Comparison of ENCODE assay signal across 8 mouse cellular contexts in the genomic region with DNA sequence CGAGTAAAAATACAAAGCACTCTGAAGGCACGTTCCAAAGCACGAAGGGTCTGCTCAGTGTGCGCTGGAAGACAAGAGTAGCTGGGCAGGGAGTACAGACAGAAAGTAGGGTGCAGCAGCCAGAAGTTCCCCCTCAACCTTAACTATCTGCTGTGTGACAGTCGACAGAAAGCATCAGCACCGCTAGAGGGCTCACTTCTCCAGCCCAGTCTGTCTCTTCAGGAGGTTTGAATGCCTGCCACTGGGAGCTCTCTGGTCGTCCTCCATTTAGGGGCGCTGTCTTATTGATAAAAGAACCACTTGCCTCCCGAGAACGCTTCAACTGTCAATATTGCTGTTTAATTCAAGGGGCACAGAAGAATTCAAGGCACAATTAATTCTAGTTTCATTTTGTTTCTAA. TPM values are rescaled to one million over a fixed set of nuclear protein-coding genes. Genes with fewer than 3 reads are reported as not detected.
DNase-seq lines count a peak whose midpoint lies in the region; ATAC-seq and TF ChIP-seq lines count a peak whose summit lies in the region.

No protein-coding gene starts in this region.

- H3K4me2 ChIP-seq in heart, embryonic 13.5 days = peak overlapping the region; percentile 55
- peak overlapping the region; percentile 46 for H3K4me2 ChIP-seq in kidney, postnatal 0 days (ENCODE audit: low read length)
- H3K4me2 ChIP-seq in myocyte (ENCODE audit: low read depth) = peak overlapping the region; percentile 41

- no peaks in the 10 kb centered on the region for H3K9me3 ChIP-seq in heart, embryonic 13.5 days
- no peaks in the 10 kb centered on the region for H3K9me3 ChIP-seq in kidney, postnatal 0 days (replicated peaks; ENCODE audit: low read length)

- no peak for TF ChIP-seq POLR2A in brain, embryonic 14.5 days (IDR thresholded peaks at IDR 0.05; ENCODE audit: borderline replicate concordance, extremely low read depth, insufficient read depth, insufficient read length, poor library complexity, severe bottlenecking)
- no peak for TF ChIP-seq POLR2A in liver, adult 2 months (IDR thresholded peaks at IDR 0.05; ENCODE audit: extremely low read depth, insufficient read depth, low read length)
- no peak for TF ChIP-seq POLR2A in myocyte (IDR thresholded peaks at IDR 0.05; ENCODE audit: insufficient read length, low read depth)

- TF ChIP-seq CTCF in brain, embryonic 14.5 days (IDR thresholded peaks at IDR 0.05; ENCODE audit: borderline replicate concordance, extremely low read depth, insufficient read depth, insufficient read length) = peak; percentile 87
- peak; percentile 90 for TF ChIP-seq CTCF in kidney, postnatal 0 days (IDR thresholded peaks at IDR 0.05; ENCODE audit: low read depth)
- peak; percentile 94 for TF ChIP-seq CTCF in liver, adult 2 months (IDR thresholded peaks at IDR 0.05; ENCODE audit: low read depth, low read length)

- H3ac ChIP-seq in myocyte (ENCODE audit: control insufficient read depth, insufficient read length) = no peak overlapping the region

- no peak overlapping the region for H3K27ac ChIP-seq in heart, embryonic 13.5 days (replicated peaks)
- H3K27ac ChIP-seq in kidney, postnatal 0 days = no peak overlapping the region
- no peak overlapping the region for H3K27ac ChIP-seq in liver, adult 2 months (replicated peaks; ENCODE audit: insufficient read depth, low read depth, low read length)

- no peaks in the 10 kb centered on the region for H3K27me3 ChIP-seq in heart, embryonic 13.5 days (replicated peaks)
- no peaks in the 10 kb centered on the region for H3K27me3 ChIP-seq in kidney, postnatal 0 days (ENCODE audit: insufficient read depth, low read length)
- H3K27me3 ChIP-seq in liver, adult 2 months (ENCODE audit: control insufficient read depth, insufficient read depth, low read length) = no peaks in the 10 kb centered on the region
- H3K27me3 ChIP-seq in myocyte (ENCODE audit: control insufficient read depth, insufficient read depth, insufficient read length) = no peaks in the 10 kb centered on the region

- H3K9ac ChIP-seq in heart, embryonic 13.5 days = no peak overlapping the region
- no peak overlapping the region for H3K9ac ChIP-seq in kidney, postnatal 0 days (ENCODE audit: low read depth, low read length)
- H3K9ac ChIP-seq in liver, adult 2 months (ENCODE audit: low read depth, low read length) = no peak overlapping the region

- H3K4me3 ChIP-seq in heart, embryonic 13.5 days = peak overlapping the region; percentile 36
- H3K4me3 ChIP-seq in kidney, postnatal 0 days (replicated peaks; ENCODE audit: low read depth, low read length) = no peak overlapping the region
- no peak overlapping the region for H3K4me3 ChIP-seq in liver, adult 2 months (ENCODE audit: insufficient read depth, low read depth, low read length)
- no peak overlapping the region for H3K4me3 ChIP-seq in myocyte

- peak; percentile 61; the same call in 1 of the 2 replicates for ATAC-seq in erythroid progenitor cell, adult 5-6 weeks (replicated peaks; ENCODE audit: low FRiP score, poor library complexity, severe bottlenecking)
- ATAC-seq in heart, embryonic 13.5 days (ENCODE audit: extremely low read depth, insufficient number of reproducible peaks, low FRiP score, low TSS enrichment) = no peak
- peak; percentile 85 for ATAC-seq in kidney, postnatal 0 days (replicated peaks; ENCODE audit: low FRiP score, low read depth)

- DNase-seq in CD4-positive helper T cell, adult 2 months (ENCODE audit: low read depth, low spot score) = peak; percentile 86
- peak; percentile 91 for DNase-seq in brain, embryonic 14.5 days (ENCODE audit: low read depth)
- peak; percentile 91 for DNase-seq in kidney, postnatal 0 days (ENCODE audit: low spot score)
- peak; percentile 78 for DNase-seq in liver, adult 2 months (ENCODE audit: extremely low read depth, low read depth, low spot score)
- peak; percentile 79 to 89 for DNase-seq in spleen, postnatal 4 days (ENCODE audit: low spot score in 2 of 2)

- H3K36me3 ChIP-seq in heart, embryonic 13.5 days = no peaks in the 10 kb centered on the region
- H3K36me3 ChIP-seq in kidney, postnatal 0 days (ENCODE audit: insufficient read depth, low read length) = no peaks in the 10 kb centered on the region
- H3K36me3 ChIP-seq in liver, adult 2 months (ENCODE audit: control insufficient read depth, insufficient read depth, low read length) = no peaks in the 10 kb centered on the region
- no peaks in the 10 kb centered on the region for H3K36me3 ChIP-seq in myocyte (ENCODE audit: control insufficient read depth, insufficient read depth)

- H3K4me1 ChIP-seq in heart, embryonic 13.5 days = no peaks in the 10 kb centered on the region
- no peaks in the 10 kb centered on the region for H3K4me1 ChIP-seq in kidney, postnatal 0 days (replicated peaks; ENCODE audit: insufficient read depth, low read length)
- H3K4me1 ChIP-seq in liver, adult 2 months (ENCODE audit: control insufficient read depth, insufficient read depth, low read length) = no peaks in the 10 kb centered on the region

- 4% methylated on average over 10 of the region's 10 CpGs for WGBS in heart, embryonic 13.5 days
- WGBS in kidney, postnatal 0 days = 6% methylated on average over 10 of the region's 10 CpGs
- 4% methylated on average over 10 of the region's 10 CpGs for WGBS in liver, adult 2 months

- H3K79me2 ChIP-seq in liver, adult 2 months (ENCODE audit: control insufficient read depth, insufficient read depth, low read length) = no peaks in the 10 kb centered on the region
- H3K79me2 ChIP-seq in myocyte (ENCODE audit: control insufficient read depth, insufficient read depth) = no peaks in the 10 kb centered on the region

TF ChIP-seq in myocyte, 11 proteins besides CTCF, POLR2A, EP300 and RAD21:
- no peak for TF ChIP-seq SRF (IDR thresholded peaks at IDR 0.05; ENCODE audit: control insufficient read depth, insufficient read length, low read depth)
- no peak for TF ChIP-seq POLR2AphosphoS2 (IDR thresholded peaks at IDR 0.05; ENCODE audit: insufficient read length, low read depth)
- TF ChIP-seq MYOG (IDR thresholded peaks at IDR 0.05; ENCODE audit: control insufficient read depth in 1 of 3, insufficient read depth in 1 of 3, insufficient read length in 2 of 3, low read depth in 2 of 3) = no peak
- TF ChIP-seq E2F4 (IDR thresholded peaks at IDR 0.05; ENCODE audit: insufficient read depth) = no peak
- TF ChIP-seq MAX (IDR thresholded peaks at IDR 0.05; ENCODE audit: low read depth) = no peak
- no peak for TF ChIP-seq TCF3 (IDR thresholded peaks at IDR 0.05; ENCODE audit: insufficient read length, low read depth)
- no peak for TF ChIP-seq TCF12 (IDR thresholded peaks at IDR 0.05; ENCODE audit: insufficient read depth, poor library complexity, severe bottlenecking)
- TF ChIP-seq CEBPB (IDR thresholded peaks at IDR 0.05; ENCODE audit: insufficient read depth, poor library complexity, severe bottlenecking) = no peak
- no peak for TF ChIP-seq MYOD1 (IDR thresholded peaks at IDR 0.05; ENCODE audit: control insufficient read depth in 1 of 3, insufficient read length in 2 of 3, low read depth in 2 of 3)
- TF ChIP-seq USF1 (IDR thresholded peaks at IDR 0.05; ENCODE audit: low read depth) = no peak
- no peak for TF ChIP-seq REST (IDR thresholded peaks at IDR 0.05; ENCODE audit: insufficient read depth, insufficient read length)

RNA-seq across cellular contexts. Expression of a gene that starts 21.4 kb away (rescaled TPM):
- 0.01 and 0.03 TPM in 2 replicates for polyA plus RNA-seq in brain, embryonic 14.5 days (2012; rRNA removed)
- total RNA-seq in erythroid progenitor cell, adult 5-6 weeks (2015; ENCODE audit: low replicate concordance) = 11.9 and 14.7 TPM in 2 replicates
- 1.3 and 5.4 TPM in 2 replicates for total RNA-seq in erythroid progenitor cell, adult 5-6 weeks (2017; ENCODE audit: low replicate concordance)
- 0.29 TPM in 1 of 2 replicates, not detected in the other for polyA plus RNA-seq in heart, embryonic 13.5 days (2015; fragmentation: Nextera tagmentation; extraction: Ambion mirVana)
- not detected in 2 replicates for polyA plus RNA-seq in kidney, postnatal 0 days (2015; fragmentation: Nextera tagmentation; extraction: Ambion mirVana)
- total RNA-seq in liver, adult 2 months (2014; rRNA removed) = 0.07 and 0.09 TPM in 2 replicates
- polyA plus RNA-seq in liver, adult 2 months (2012; rRNA removed) = 0.04 TPM in 2 replicates
- not detected for polyA plus RNA-seq in myocyte (2012; fragmentation: generic; extraction: Trizol)

RNA-seq across cellular contexts. Expression of a gene that starts 37.9 kb away (rescaled TPM):
- polyA plus RNA-seq in brain, embryonic 14.5 days (2012; rRNA removed) = not detected in 2 replicates
- total RNA-seq in erythroid progenitor cell, adult 5-6 weeks (2015; ENCODE audit: low replicate concordance) = not detected in 2 replicates
- total RNA-seq in erythroid progenitor cell, adult 5-6 weeks (2017; ENCODE audit: low replicate concordance) = not detected in 2 replicates
- polyA plus RNA-seq in heart, embryonic 13.5 days (2015; fragmentation: Nextera tagmentation; extraction: Ambion mirVana) = not detected in 2 replicates
- not detected in 2 replicates for polyA plus RNA-seq in kidney, postnatal 0 days (2015; fragmentation: Nextera tagmentation; extraction: Ambion mirVana)
- not detected in 2 replicates for total RNA-seq in liver, adult 2 months (2014; rRNA removed)
- polyA plus RNA-seq in liver, adult 2 months (2012; rRNA removed) = not detected in 2 replicates
- polyA plus RNA-seq in myocyte (2012; fragmentation: generic; extraction: Trizol) = not detected

RNA-seq across cellular contexts. Expression of a gene that starts 41.1 kb away (rescaled TPM):
- 0.28 and 0.70 TPM in 2 replicates for polyA plus RNA-seq in brain, embryonic 14.5 days (2012; rRNA removed)
- 7.2 TPM in 1 of 2 replicates, not detected in the other for total RNA-seq in erythroid progenitor cell, adult 5-6 weeks (2015; ENCODE audit: low replicate concordance)
- 8.1 and 38.3 TPM in 2 replicates for total RNA-seq in erythroid progenitor cell, adult 5-6 weeks (2017; ENCODE audit: low replicate concordance)
- polyA plus RNA-seq in heart, embryonic 13.5 days (2015; fragmentation: Nextera tagmentation; extraction: Ambion mirVana) = 6.6 and 7.4 TPM in 2 replicates
- polyA plus RNA-seq in kidney, postnatal 0 days (2015; fragmentation: Nextera tagmentation; extraction: Ambion mirVana) = 4.1 and 4.3 TPM in 2 replicates
- 46.6 and 59.8 TPM in 2 replicates for total RNA-seq in liver, adult 2 months (2014; rRNA removed)
- 20.1 and 24.9 TPM in 2 replicates for polyA plus RNA-seq in liver, adult 2 months (2012; rRNA removed)
- 0.22 TPM for polyA plus RNA-seq in myocyte (2012; fragmentation: generic; extraction: Trizol)
